Mouse (Mus musculus): ENCODE data around the gene Rnf180. TPM values are rescaled to one million over a fixed set of nuclear protein-coding genes. Genes with fewer than 3 reads are reported as not detected.
A peak's percentile ranks its signal among the peaks of the same experiment; 100 is the strongest.

Gene Rnf180
- total and polyA plus RNA-seq, 3 experiments = 0.13 to 0.66 TPM; not detected in 1

GRCm38 (mm10) chr13:105293781-105294667 lies 591 bp downstream of the Rnf180 start:
- Histone ChIP-seq H3K9ac (ENCODE audit: insufficient read depth, low read depth) (no peak overlapping the region), H3K36me3 (replicated peaks in 1 of 2; ENCODE audit: control insufficient read depth in 1 of 2, insufficient read depth in 1 of 2, low read length in 1 of 2) (no peaks in the 10 kb centered on the region), H3K4me3 (replicated peaks in 1 of 3; ENCODE audit: low read depth in 2 of 3, low read length in 2 of 3, poor library complexity in 1 of 3) (no peak overlapping the region), H3K27me3 (replicated peaks) (no peaks in the 10 kb centered on the region), H3K4me2 (ENCODE audit: insufficient read depth, low read depth, poor library complexity, severe bottlenecking) (no peak overlapping the region), H3K27ac (ENCODE audit: insufficient read depth, low read depth) (no peak overlapping the region), H3K4me1 (ENCODE audit: control insufficient read depth in 1 of 2, insufficient read depth in 2 of 2) (peaks cover 9 to 34% of the 10 kb centered on the region in 2 experiments; a peak in 2 of 4 replicates), H3K79me2 (replicated peaks; ENCODE audit: control insufficient read depth, extremely low read depth, insufficient read depth, poor library complexity, severe bottlenecking) (no peaks in the 10 kb centered on the region), H3K9me3 (replicated peaks; ENCODE audit: low read length) (peaks cover 6% of the 10 kb centered on the region)
- dilution Hi-C loops (cut with MboI; ENCODE audit: extremely low pct_ligation_motif_present, extremely low pct_unique_long_range_greater_than_20kb, low sequenced_read_pairs) (no loop called here), in situ Hi-C loops (cut with MboI; ENCODE audit: low pct_ligation_motif_present, low pct_unique_long_range_greater_than_20kb, low sequenced_read_pairs) (no loop called here)
- TF ChIP-seq IRF4 (IDR thresholded peaks at IDR 0.05; ENCODE audit: low read depth, low read length) = no peak
- TF ChIP-seq MAX (IDR thresholded peaks at IDR 0.05; ENCODE audit: low read length) = no peak
- TF ChIP-seq USF2 (conservative IDR thresholded peaks at IDR 0.05; ENCODE audit: low read depth, low read length) = no peak
- no peak for DNase-seq (ENCODE audit: extremely low read depth)

DNA sequence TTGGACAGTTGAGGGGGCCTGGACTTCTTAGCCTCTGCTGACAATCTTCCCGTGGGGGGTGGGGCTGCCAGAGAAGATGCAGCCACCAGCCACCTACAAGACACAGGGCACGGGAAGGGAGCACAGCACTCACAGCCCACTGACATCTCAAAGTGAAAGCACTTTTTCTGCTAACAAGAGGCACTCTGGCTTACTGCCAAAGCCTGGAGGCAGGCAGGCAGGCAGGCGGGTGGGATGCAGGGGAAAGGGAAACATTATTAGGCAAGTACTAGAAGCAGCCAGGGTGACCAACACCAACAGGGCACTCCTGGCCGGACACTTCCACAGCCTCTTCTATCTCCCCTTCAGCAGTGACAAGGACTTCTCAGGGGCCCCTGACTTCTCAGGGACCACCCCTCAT lies 2.8 kb downstream of the Rnf180 start:
- Histone ChIP-seq H3K27me3 (replicated peaks) (no peaks in the 10 kb centered on the region), H3K4me3 (replicated peaks in 1 of 3; ENCODE audit: low read depth in 2 of 3, low read length in 2 of 3, poor library complexity in 1 of 3) (no peak overlapping the region), H3K27ac (ENCODE audit: insufficient read depth, low read depth) (no peak overlapping the region), H3K4me1 (ENCODE audit: control insufficient read depth in 1 of 2, insufficient read depth in 2 of 2) (peaks cover 9 to 34% of the 10 kb centered on the region in 2 experiments; a peak in 2 of 4 replicates), H3K9me3 (replicated peaks; ENCODE audit: low read length) (peaks cover 6% of the 10 kb centered on the region), H3K36me3 (replicated peaks in 1 of 2; ENCODE audit: control insufficient read depth in 1 of 2, insufficient read depth in 1 of 2, low read length in 1 of 2) (no peaks in the 10 kb centered on the region), H3K4me2 (ENCODE audit: insufficient read depth, low read depth, poor library complexity, severe bottlenecking) (peak overlapping the region; percentile 21; the same call in 1 of the 2 replicates), H3K9ac (ENCODE audit: insufficient read depth, low read depth) (no peak overlapping the region), H3K79me2 (replicated peaks; ENCODE audit: control insufficient read depth, extremely low read depth, insufficient read depth, poor library complexity, severe bottlenecking) (no peaks in the 10 kb centered on the region)
- peak; percentile 25 for DNase-seq (ENCODE audit: extremely low read depth)
- dilution Hi-C loops (cut with MboI; ENCODE audit: extremely low pct_ligation_motif_present, extremely low pct_unique_long_range_greater_than_20kb, low sequenced_read_pairs) (no loop called here), in situ Hi-C loops (cut with MboI; ENCODE audit: low pct_ligation_motif_present, low pct_unique_long_range_greater_than_20kb, low sequenced_read_pairs) (no loop called here)
- 0 out of 2 replicates have a peak, but pooled peaks have one; percentile 12 for TF ChIP-seq BHLHE40 (IDR thresholded peaks at IDR 0.05; ENCODE audit: low read depth, low read length)
- no peak for TF ChIP-seq MAZ (IDR thresholded peaks at IDR 0.05; ENCODE audit: low read depth, low read length)
- TF ChIP-seq IRF4 (IDR thresholded peaks at IDR 0.05; ENCODE audit: low read depth, low read length) = 0 out of 2 replicates have a peak, but pooled peaks have one; percentile 9
- TF ChIP-seq CHD2 (IDR thresholded peaks at IDR 0.05; ENCODE audit: low read length) = no peak

GRCm38 (mm10) chr13:105290594-105290993 lies 4.0 kb downstream of the Rnf180 start:
- no peak overlapping the region for H3K9ac ChIP-seq (ENCODE audit: insufficient read depth, low read depth)
- no peak for DNase-seq (ENCODE audit: extremely low read depth)
- no peak overlapping the region for H3K4me2 ChIP-seq (ENCODE audit: insufficient read depth, low read depth, poor library complexity, severe bottlenecking)
- H3K9me3 ChIP-seq (replicated peaks; ENCODE audit: low read length) = peaks cover 6% of the 10 kb centered on the region
- H3K79me2 ChIP-seq (replicated peaks; ENCODE audit: control insufficient read depth, extremely low read depth, insufficient read depth, poor library complexity, severe bottlenecking) = no peaks in the 10 kb centered on the region
- no peaks in the 10 kb centered on the region for H3K27me3 ChIP-seq (replicated peaks)
- no peaks in the 10 kb centered on the region for H3K36me3 ChIP-seq (replicated peaks in 1 of 2; ENCODE audit: control insufficient read depth in 1 of 2, insufficient read depth in 1 of 2, low read length in 1 of 2)
- H3K27ac ChIP-seq (ENCODE audit: insufficient read depth, low read depth) = no peak overlapping the region
- no peak overlapping the region for H3K4me3 ChIP-seq (replicated peaks in 1 of 3; ENCODE audit: low read depth in 2 of 3, low read length in 2 of 3, poor library complexity in 1 of 3)
- in situ Hi-C loops (cut with MboI; ENCODE audit: low pct_ligation_motif_present, low pct_unique_long_range_greater_than_20kb, low sequenced_read_pairs) = no loop called here
- dilution Hi-C loops (cut with MboI; ENCODE audit: extremely low pct_ligation_motif_present, extremely low pct_unique_long_range_greater_than_20kb, low sequenced_read_pairs) = no loop called here
- TF ChIP-seq ZNF384 (IDR thresholded peaks at IDR 0.05; ENCODE audit: low read depth, low read length) (peak; percentile 71), PAX5 (IDR thresholded peaks at IDR 0.05; ENCODE audit: low read length) (no peak)
- peaks cover 9 to 34% of the 10 kb centered on the region in 2 experiments; a peak in 2 of 4 replicates for H3K4me1 ChIP-seq (ENCODE audit: control insufficient read depth in 1 of 2, insufficient read depth in 2 of 2)
